Mouse (Mus musculus): ENCODE data around the gene Xaf1. TPM values are rescaled to one million over a fixed set of nuclear protein-coding genes. Genes with fewer than 3 reads are reported as not detected.

Xaf1 gene
- polyA plus RNA-seq, 1 experiment from 2014 or later = 1.9 TPM

GRCm38 (mm10) chr11:72343904-72344303 is 42.5 kb downstream of the Xaf1 start:
- no peaks in the 10 kb centered on the region for H3K27me3 ChIP-seq
- H3K4me2 ChIP-seq (replicated peaks) = no peak overlapping the region
- H3K4me1 ChIP-seq = peaks cover 5% of the 10 kb centered on the region; the same call in 1 of the 2 replicates
- no peaks in the 10 kb centered on the region for H3K9me3 ChIP-seq
- WGBS = 25% methylated on average over 8 of the region's 8 CpGs
- no peak overlapping the region for H3K9ac ChIP-seq
- H3K36me3 ChIP-seq = no peaks in the 10 kb centered on the region
- no peak overlapping the region for H3K27ac ChIP-seq
- H3K4me3 ChIP-seq = no peak overlapping the region
- ATAC-seq (ENCODE audit: insufficient number of reproducible peaks, insufficient read depth, low FRiP score, low TSS enrichment) = no peak

GRCm38 (mm10) chr11:72344486-72344885 is 43.1 kb downstream of the Xaf1 start:
- H3K27ac ChIP-seq = no peak overlapping the region
- no peak overlapping the region for H3K9ac ChIP-seq
- H3K27me3 ChIP-seq = no peaks in the 10 kb centered on the region
- H3K4me2 ChIP-seq (replicated peaks) = no peak overlapping the region
- H3K4me3 ChIP-seq = no peak overlapping the region
- H3K9me3 ChIP-seq = no peaks in the 10 kb centered on the region
- no peak for ATAC-seq (ENCODE audit: insufficient number of reproducible peaks, insufficient read depth, low FRiP score, low TSS enrichment)
- H3K36me3 ChIP-seq = no peaks in the 10 kb centered on the region
- peaks cover 5% of the 10 kb centered on the region; the same call in 1 of the 2 replicates for H3K4me1 ChIP-seq
- WGBS = 92% methylated on average over 11 of the region's 11 CpGs

GRCm38 (mm10) chr11:72348563-72348962 is 47.1 kb downstream of the Xaf1 start:
- Histone ChIP-seq H3K27me3 (no peaks in the 10 kb centered on the region), H3K36me3 (no peaks in the 10 kb centered on the region; the same call in 1 of the 2 replicates), H3K27ac (no peak overlapping the region), H3K4me1 (peaks cover 5% of the 10 kb centered on the region; the same call in 1 of the 2 replicates), H3K9me3 (no peaks in the 10 kb centered on the region), H3K9ac (no peak overlapping the region), H3K4me2 (replicated peaks) (no peak overlapping the region), H3K4me3 (no peak overlapping the region)
- WGBS = 53% methylated on average over 10 of the region's 10 CpGs
- ATAC-seq (ENCODE audit: insufficient number of reproducible peaks, insufficient read depth, low FRiP score, low TSS enrichment) = no peak

GRCm38 (mm10) chr11:72349016-72349415 is 47.6 kb downstream of the Xaf1 start:
- Histone ChIP-seq H3K4me1 (peaks cover 5% of the 10 kb centered on the region; the same call in 1 of the 2 replicates), H3K4me2 (replicated peaks) (no peak overlapping the region), H3K4me3 (no peak overlapping the region), H3K27ac (no peak overlapping the region), H3K36me3 (no peaks in the 10 kb centered on the region; the same call in 1 of the 2 replicates), H3K9me3 (no peaks in the 10 kb centered on the region), H3K9ac (no peak overlapping the region), H3K27me3 (no peaks in the 10 kb centered on the region)
- ATAC-seq (ENCODE audit: insufficient number of reproducible peaks, insufficient read depth, low FRiP score, low TSS enrichment) = no peak
- WGBS = 51% methylated on average over 8 of the region's 8 CpGs

- Histone ChIP-seq H3K27me3 (no peaks in the 10 kb centered on the region), H3K9me3 (no peaks in the 10 kb centered on the region), H3K4me1 (peaks cover 5% of the 10 kb centered on the region; the same call in 1 of the 2 replicates), H3K27ac (no peak overlapping the region), H3K4me3 (no peak overlapping the region), H3K9ac (no peak overlapping the region), H3K36me3 (no peaks in the 10 kb centered on the region; the same call in 1 of the 2 replicates), H3K4me2 (replicated peaks) (no peak overlapping the region)
- WGBS = 60% methylated on average over 4 of the region's 4 CpGs
- ATAC-seq (ENCODE audit: insufficient number of reproducible peaks, insufficient read depth, low FRiP score, low TSS enrichment) = no peak
Observed at GRCm38 (mm10) chr11:72349652-72350051, 48.2 kb downstream of the Xaf1 start.

- no peak overlapping the region for H3K4me3 ChIP-seq
- H3K27ac ChIP-seq = no peak overlapping the region
- no peak for ATAC-seq (ENCODE audit: insufficient number of reproducible peaks, insufficient read depth, low FRiP score, low TSS enrichment)
- WGBS = 85% methylated on average over 1 of the region's 1 CpGs
- no peak overlapping the region for H3K9ac ChIP-seq
- no peaks in the 10 kb centered on the region for H3K9me3 ChIP-seq
- H3K36me3 ChIP-seq = no peaks in the 10 kb centered on the region; the same call in 1 of the 2 replicates
- no peak overlapping the region for H3K4me2 ChIP-seq (replicated peaks)
- peaks cover 11% of the 10 kb centered on the region for H3K4me1 ChIP-seq
- no peaks in the 10 kb centered on the region for H3K27me3 ChIP-seq
Observed at GRCm38 (mm10) chr11:72352272-72352671, 50.8 kb downstream of the Xaf1 start.

GRCm38 (mm10) chr11:72353186-72353585 is 51.8 kb downstream of the Xaf1 start:
- H3K27me3 ChIP-seq = no peaks in the 10 kb centered on the region
- H3K36me3 ChIP-seq = no peaks in the 10 kb centered on the region; the same call in 1 of the 2 replicates
- H3K9ac ChIP-seq = no peak overlapping the region
- H3K4me1 ChIP-seq = peaks cover 11% of the 10 kb centered on the region
- H3K4me2 ChIP-seq (replicated peaks) = no peak overlapping the region
- no peak overlapping the region for H3K27ac ChIP-seq
- H3K9me3 ChIP-seq = no peaks in the 10 kb centered on the region
- ATAC-seq (ENCODE audit: insufficient number of reproducible peaks, insufficient read depth, low FRiP score, low TSS enrichment) = no peak
- WGBS = 77% methylated on average over 3 of the region's 3 CpGs
- no peak overlapping the region for H3K4me3 ChIP-seq

GRCm38 (mm10) chr11:72354971-72355728 is 53.7 kb downstream of the Xaf1 start:
- Histone ChIP-seq H3K4me3 (no peak overlapping the region), H3K9me3 (no peaks in the 10 kb centered on the region), H3K36me3 (no peaks in the 10 kb centered on the region; the same call in 1 of the 2 replicates), H3K4me2 (replicated peaks) (peak overlapping the region; percentile 39), H3K27ac (no peak overlapping the region), H3K4me1 (peaks cover 7% of the 10 kb centered on the region), H3K27me3 (no peaks in the 10 kb centered on the region), H3K9ac (no peak overlapping the region)
- WGBS = 21% methylated on average over 20 of the region's 20 CpGs
- no peak for ATAC-seq (ENCODE audit: insufficient number of reproducible peaks, insufficient read depth, low FRiP score, low TSS enrichment)

- Histone ChIP-seq H3K27ac (no peak overlapping the region), H3K9ac (peak overlapping the region; percentile 51; the same call in 1 of the 2 replicates), H3K27me3 (no peaks in the 10 kb centered on the region), H3K4me2 (replicated peaks) (peak overlapping the region; percentile 71), H3K9me3 (no peaks in the 10 kb centered on the region), H3K4me3 (peak overlapping the region; percentile 40), H3K36me3 (no peaks in the 10 kb centered on the region), H3K4me1 (peaks cover 9% of the 10 kb centered on the region; the same call in 1 of the 2 replicates)
- WGBS = 8% methylated on average over 42 of the region's 42 CpGs
- peak; percentile 82; the same call in 1 of the 2 replicates for ATAC-seq (ENCODE audit: insufficient number of reproducible peaks, insufficient read depth, low FRiP score, low TSS enrichment)
Observed at GRCm38 (mm10) chr11:72361385-72362346, 60.2 kb downstream of the Xaf1 start.

- Histone ChIP-seq H3K9ac (peak within 1 kb of the TSS; percentile 51; the same call in 1 of the 2 replicates), H3K9me3 (no peaks in the 10 kb centered on the region), H3K27ac (no peak within 1 kb of the TSS), H3K36me3 (no peaks in the 10 kb centered on the region), H3K4me3 (peak within 1 kb of the TSS; percentile 40), H3K27me3 (no peaks in the 10 kb centered on the region), H3K4me2 (replicated peaks) (peak within 1 kb of the TSS; percentile 71), H3K4me1 (peaks cover 9% of the 10 kb centered on the region; the same call in 1 of the 2 replicates)
- no peak for ATAC-seq (ENCODE audit: insufficient number of reproducible peaks, insufficient read depth, low FRiP score, low TSS enrichment)
- 37% methylated on average over 10 of the region's 10 CpGs for WGBS
Observed at GRCm38 (mm10) chr11:72362347-72362741, 60.9 kb downstream of the Xaf1 start, which contains the start of gene Tekt1. Tekt1 (minus strand) TSS chr11:72362442.

Measured in embryonic facial prominence, embryonic 12.5 days (tissue).